Mouse (Mus musculus) T-cell, adult 66 days (primary cell): ENCODE data around the gene Usp4. TPM values are rescaled to one million over a fixed set of nuclear protein-coding genes. Genes with fewer than 3 reads are reported as not detected.

ENCODE experiments used
- total RNA-seq, 2 experiments: library from RNA; stranded (reverse); gene quantifications; 3 replicates in 1 of 2; 4 replicates in 1 of 2; pipeline ENCODE4 v1.2.4; 2023

Gene Usp4
- 100 to 1,000 TPM; 154 to 155 TPM for total RNA-seq

GRCm38 (mm10) chr9:108347540-108348289, at the start of gene Usp4:
Gene Usp4, plus strand, starts transcription at chr9:108347853.

GRCm38 (mm10) chr9:108305629-108306520, 41.8 kb upstream of the Usp4 start, which contains the start of the genes Rhoa and Tcta:
Gene Rhoa, plus strand, starts transcription at chr9:108306129.
Gene Tcta, minus strand, starts transcription at chr9:108306160.

GRCm38 (mm10) chr9:108338886-108339781, 8.5 kb upstream of the Usp4 start, which contains the start of gene Gpx1:
Gene Gpx1, plus strand, starts transcription at chr9:108338903.

GRCm38 (mm10) chr9:108392676-108393075, 45.0 kb downstream of the Usp4 start, which contains the start of gene 1700102P08Rik:
Gene 1700102P08Rik, plus strand, starts transcription at chr9:108392805.

GRCm38 (mm10) chr9:108428384-108428783, 80.7 kb downstream of the Usp4 start, which contains the start of gene Ccdc36:
Gene Ccdc36, minus strand, starts transcription at chr9:108428484.

GRCm38 (mm10) chr9:108436182-108436581, 88.5 kb downstream of the Usp4 start, which contains the start of gene BC048562:
Gene BC048562, plus strand, starts transcription at chr9:108436482.

Other genes with a start within 250 kb of the Usp4 start
- gene Bsn, start 157.5 kb upstream of the Usp4 start, total RNA-seq: 1 to 10 TPM in 1 of 2 experiments, under 1 TPM in 1; 0.59 to 1.2 TPM
- 10 to 100 TPM; 32.0 to 33.0 TPM for gene Dag1, start 83.9 kb upstream of the Usp4 start, total RNA-seq
- gene Nicn1, start 57.4 kb upstream of the Usp4 start, total RNA-seq: 1 to 10 TPM; 2.9 to 3.2 TPM
- gene Amt, start 51.0 kb upstream of the Usp4 start, total RNA-seq: 1 to 10 TPM; 1.9 to 2.3 TPM
- 100 to 1,000 TPM; 347 to 351 TPM for gene Rhoa, start 41.7 kb upstream of the Usp4 start, total RNA-seq
- gene Tcta, start 41.7 kb upstream of the Usp4 start, total RNA-seq: 10 to 100 TPM; 10.4 to 11.9 TPM
- 100 to 1,000 TPM; 212 to 222 TPM for gene Gpx1, start 8.9 kb upstream of the Usp4 start, total RNA-seq
- 10 to 100 TPM in 1 of 2 experiments, 1 to 10 TPM in 1; 7.6 to 10.3 TPM for gene 1700102P08Rik, start 45.0 kb downstream of the Usp4 start, total RNA-seq
- under 1 TPM in 1 of 2 experiments, not detected in 1; 0.18 TPM for gene Ccdc36, start 80.6 kb downstream of the Usp4 start, total RNA-seq
- gene BC048562, start 88.6 kb downstream of the Usp4 start, total RNA-seq: not detected
- gene Ccdc71, start 112.7 kb downstream of the Usp4 start, total RNA-seq: 10 to 100 TPM; 37.6 to 40.0 TPM
- gene Klhdc8b, start 113.7 kb downstream of the Usp4 start, total RNA-seq: 1 to 10 TPM; 4.3 to 5.6 TPM
- gene Lamb2, start 131.9 kb downstream of the Usp4 start, total RNA-seq: under 1 TPM in 1 of 2 experiments, not detected in 1; 0.30 TPM
- 100 to 1,000 TPM; 288 to 319 TPM for gene Usp19, start 142.7 kb downstream of the Usp4 start, total RNA-seq
- 100 to 1,000 TPM; 207 to 272 TPM for gene Qars, start 159.9 kb downstream of the Usp4 start, total RNA-seq
- 100 to 1,000 TPM; 216 to 233 TPM for gene Qrich1, start 169.0 kb downstream of the Usp4 start, total RNA-seq
- 100 to 1,000 TPM; 181 to 194 TPM for gene Impdh2, start 212.4 kb downstream of the Usp4 start, total RNA-seq
- gene Ndufaf3, start 219.6 kb downstream of the Usp4 start, total RNA-seq: 10 to 100 TPM; 25.9 to 27.1 TPM
- 10 to 100 TPM; 54.9 to 68.4 TPM for gene Dalrd3, start 222.0 kb downstream of the Usp4 start, total RNA-seq
- 10 to 100 TPM; 30.1 to 33.2 TPM for gene Wdr6, start 230.9 kb downstream of the Usp4 start, total RNA-seq
- gene P4htm, start 249.8 kb downstream of the Usp4 start, total RNA-seq: 10 to 100 TPM; 10.0 to 10.5 TPM